Mouse (Mus musculus): ENCODE data around the gene Mpig6b. TPM values are rescaled to one million over a fixed set of nuclear protein-coding genes. Genes with fewer than 3 reads are reported as not detected.
"Not testable (repeated sequence)": the region's sequence is repeated elsewhere in the genome, so short reads cannot be mapped to it uniquely, and the experiment has no call there.

Gene Mpig6b
- polyA plus RNA-seq, 1 experiment from 2014 or later, result 1.0 TPM

DNA sequence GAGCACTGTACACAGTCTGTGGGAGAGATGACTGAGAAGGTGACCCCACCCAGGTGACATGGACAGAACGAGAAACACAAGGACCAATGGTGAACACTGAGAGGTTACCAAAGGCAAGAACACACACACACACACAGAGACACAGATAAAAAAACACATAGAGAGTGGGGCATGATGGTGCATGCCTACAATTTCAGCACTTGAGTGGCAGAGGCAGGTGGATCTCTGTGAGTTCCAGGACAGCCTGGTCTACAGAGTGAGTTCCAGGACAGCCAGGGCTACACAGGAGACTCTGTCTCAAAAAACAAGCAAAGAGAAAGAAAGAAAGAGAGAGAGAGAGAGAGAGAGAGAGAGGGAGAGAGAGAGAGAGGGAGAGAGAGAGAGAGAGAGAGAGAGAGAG is 32.3 kb downstream of the Mpig6b start:
- 70% methylated on average over 1 of the region's 1 CpGs for WGBS
- DNase-seq (ENCODE audit: low spot score); H3K36me3 ChIP-seq; H3K27me3 ChIP-seq (ENCODE audit: insufficient read depth, poor library complexity, severe bottlenecking); H3K4me3 ChIP-seq; H3K9me3 ChIP-seq; H3K27ac ChIP-seq: not testable (repeated sequence)
- H3K4me1 ChIP-seq, result peaks cover 19% of the 10 kb centered on the region

- Histone ChIP-seq H3K27me3 (ENCODE audit: insufficient read depth, poor library complexity, severe bottlenecking) (peaks cover 7% of the 10 kb centered on the region; the same call in 1 of the 2 replicates), H3K36me3 (no peaks in the 10 kb centered on the region), H3K4me3 (no peak overlapping the region), H3K4me1 (peaks cover 24% of the 10 kb centered on the region), H3K27ac (no peak overlapping the region), H3K9me3 (no peaks in the 10 kb centered on the region)
- no peak for DNase-seq (ENCODE audit: low spot score)
- WGBS, result 64% methylated on average over 8 of the region's 8 CpGs
Measured at GRCm38 (mm10) chr17:35032323-35032870, 33.6 kb downstream of the Mpig6b start.

DNA sequence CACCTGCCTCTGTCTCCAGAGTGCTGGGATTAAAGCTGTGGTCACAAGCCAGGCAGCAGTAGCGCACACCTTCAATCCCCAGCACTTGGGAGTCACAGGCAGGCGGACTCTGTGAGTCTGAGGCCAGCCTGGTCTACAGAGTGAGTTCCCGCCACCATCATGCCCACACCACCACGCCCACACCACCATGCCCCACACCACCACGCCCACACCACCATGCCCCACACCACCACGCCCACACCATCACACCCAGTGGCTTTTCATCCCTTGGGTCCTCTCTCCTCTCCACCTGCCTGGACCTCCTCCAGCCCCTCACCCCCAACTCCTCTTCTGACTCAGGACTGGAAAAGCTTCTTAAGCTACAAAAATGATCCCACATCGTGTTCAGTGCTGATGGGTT is 34.1 kb downstream of the Mpig6b start:
- Histone ChIP-seq H3K4me1 (peaks cover 29% of the 10 kb centered on the region), H3K4me3 (no peak overlapping the region), H3K27me3 (ENCODE audit: insufficient read depth, poor library complexity, severe bottlenecking) (peaks cover 7% of the 10 kb centered on the region; the same call in 1 of the 2 replicates), H3K36me3 (no peaks in the 10 kb centered on the region), H3K27ac (no peak overlapping the region), H3K9me3 (no peaks in the 10 kb centered on the region)
- DNase-seq (ENCODE audit: low spot score), result no peak
- 75% methylated on average over 7 of the region's 7 CpGs for WGBS

GRCm38 (mm10) chr17:35031272-35031671 is 34.7 kb downstream of the Mpig6b start:
- H3K4me1 ChIP-seq, result peaks cover 34% of the 10 kb centered on the region
- no peak overlapping the region for H3K27ac ChIP-seq
- WGBS, result 88% methylated on average over 11 of the region's 11 CpGs
- peaks cover 7% of the 10 kb centered on the region; the same call in 1 of the 2 replicates for H3K27me3 ChIP-seq (ENCODE audit: insufficient read depth, poor library complexity, severe bottlenecking)
- H3K4me3 ChIP-seq, result no peak overlapping the region
- no peak for DNase-seq (ENCODE audit: low spot score)
- no peaks in the 10 kb centered on the region for H3K36me3 ChIP-seq
- no peaks in the 10 kb centered on the region for H3K9me3 ChIP-seq

DNA sequence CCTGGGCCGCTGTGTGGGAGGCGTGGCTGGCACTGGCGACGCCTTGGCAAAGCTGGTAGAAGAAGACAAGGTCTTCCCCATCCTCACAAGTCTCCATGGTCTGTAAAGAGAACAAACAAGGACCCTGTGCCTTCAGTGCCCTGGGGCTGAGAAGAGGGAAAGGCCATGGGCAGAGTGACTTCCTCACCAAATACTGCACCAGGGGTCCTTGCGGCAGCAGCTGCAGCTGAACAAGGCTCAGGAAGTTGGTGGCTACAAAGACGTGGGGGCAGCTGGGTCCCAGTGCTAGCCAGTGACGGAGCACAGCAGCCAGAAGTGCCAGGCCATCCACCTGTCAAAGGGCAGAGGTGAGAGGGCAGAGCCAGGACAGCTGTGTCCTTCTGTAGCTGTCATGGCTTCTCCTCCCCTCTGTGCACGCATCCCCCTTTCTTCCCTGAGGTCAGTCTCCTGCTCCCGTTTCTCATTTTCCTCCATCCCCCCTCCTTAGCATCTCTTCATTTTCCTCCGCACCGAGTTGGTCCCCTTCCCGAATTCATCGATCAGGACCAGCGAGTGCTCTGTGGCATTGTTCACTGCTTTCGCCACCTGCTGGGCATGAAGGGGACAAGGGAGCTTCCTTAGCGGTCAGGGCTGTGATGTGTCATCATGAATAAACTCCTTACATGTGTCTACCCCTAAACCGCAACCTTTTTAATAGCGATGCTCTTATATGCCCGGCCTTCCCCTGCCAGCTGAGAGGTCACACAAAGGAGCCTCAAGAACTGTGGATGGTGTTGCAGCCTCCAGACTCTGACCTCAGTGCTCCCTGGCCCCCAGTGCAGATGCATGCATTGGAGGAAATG is 36.1 kb downstream of the Mpig6b start:
- H3K4me1 ChIP-seq, result peaks cover 42% of the 10 kb centered on the region
- no peaks in the 10 kb centered on the region for H3K36me3 ChIP-seq
- H3K9me3 ChIP-seq, result no peaks in the 10 kb centered on the region
- DNase-seq (ENCODE audit: low spot score), result no peak
- peaks cover 7% of the 10 kb centered on the region; the same call in 1 of the 2 replicates for H3K27me3 ChIP-seq (ENCODE audit: insufficient read depth, poor library complexity, severe bottlenecking)
- WGBS, result 40% methylated on average over 19 of the region's 19 CpGs
- peak overlapping the region; percentile 42; the same call in 1 of the 2 replicates for H3K27ac ChIP-seq
- no peak overlapping the region for H3K4me3 ChIP-seq

DNA sequence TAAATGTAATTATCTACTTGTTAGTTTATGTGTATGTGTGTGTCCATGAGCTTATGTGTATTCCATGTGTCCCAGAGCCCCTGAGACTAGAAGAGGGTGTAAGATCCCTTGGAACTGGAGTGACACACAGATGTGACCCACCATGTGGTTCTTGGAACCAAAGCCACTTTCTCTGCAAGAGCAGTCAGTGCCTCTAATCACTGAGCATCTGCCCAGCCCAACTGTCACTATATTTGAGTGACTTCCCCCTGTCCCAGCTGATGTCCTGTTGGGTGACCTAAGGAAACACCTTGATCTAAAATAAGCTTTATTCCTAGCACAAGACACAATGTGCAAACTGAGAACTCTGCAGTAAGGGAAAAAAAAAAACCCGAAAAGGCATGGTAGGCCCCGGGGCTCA is 37.7 kb downstream of the Mpig6b start:
- H3K27me3 ChIP-seq (ENCODE audit: insufficient read depth, poor library complexity, severe bottlenecking), result peaks cover 7% of the 10 kb centered on the region; the same call in 1 of the 2 replicates
- no peaks in the 10 kb centered on the region for H3K36me3 ChIP-seq
- DNase-seq (ENCODE audit: low spot score), result no peak
- H3K4me1 ChIP-seq, result peaks cover 58% of the 10 kb centered on the region
- WGBS, result 75% methylated on average over 2 of the region's 2 CpGs
- no peaks in the 10 kb centered on the region for H3K9me3 ChIP-seq
- peak overlapping the region; percentile 23; the same call in 1 of the 2 replicates for H3K27ac ChIP-seq
- no peak overlapping the region for H3K4me3 ChIP-seq

GRCm38 (mm10) chr17:35027277-35028068 is 38.5 kb downstream of the Mpig6b start, which contains the start of gene Sapcd1:
Gene Sapcd1 (minus strand): TSS chr17:35028016.
- Histone ChIP-seq H3K4me3 (peak within 1 kb of the TSS; percentile 19), H3K36me3 (no peaks in the 10 kb centered on the region), H3K9me3 (no peaks in the 10 kb centered on the region), H3K4me1 (peaks cover 61% of the 10 kb centered on the region), H3K27ac (peak within 1 kb of the TSS; percentile 80), H3K27me3 (ENCODE audit: insufficient read depth, poor library complexity, severe bottlenecking) (peaks cover 7% of the 10 kb centered on the region; the same call in 1 of the 2 replicates)
- WGBS, result 39% methylated on average over 13 of the region's 13 CpGs
- DNase-seq (ENCODE audit: low spot score), result no peak

DNA sequence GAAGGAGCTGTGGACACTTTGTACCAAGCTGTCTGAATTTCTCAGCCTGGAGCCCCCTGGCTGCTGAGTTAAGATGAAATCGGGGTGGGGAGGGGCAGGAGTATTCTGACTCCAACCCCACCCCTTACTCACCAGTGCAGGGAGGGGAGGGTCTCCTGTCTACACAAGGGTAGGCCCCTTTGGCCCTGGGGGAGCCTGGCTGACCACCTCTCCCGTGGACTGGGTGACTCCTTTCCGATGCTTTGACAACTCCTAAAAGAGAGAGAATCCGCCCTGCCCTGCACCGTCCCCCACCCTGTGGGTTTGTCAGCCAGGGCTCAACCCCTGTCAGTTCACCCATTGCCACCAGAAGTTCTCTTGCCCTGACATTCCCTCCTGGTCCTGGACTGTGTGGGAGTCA is 39.8 kb downstream of the Mpig6b start:
- H3K4me1 ChIP-seq, result peaks cover 70% of the 10 kb centered on the region
- H3K9me3 ChIP-seq, result no peaks in the 10 kb centered on the region
- H3K27me3 ChIP-seq (ENCODE audit: insufficient read depth, poor library complexity, severe bottlenecking), result no peaks in the 10 kb centered on the region
- 80% methylated on average over 5 of the region's 5 CpGs for WGBS
- no peaks in the 10 kb centered on the region for H3K36me3 ChIP-seq
- H3K27ac ChIP-seq, result peak overlapping the region; percentile 17
- H3K4me3 ChIP-seq, result no peak overlapping the region
- DNase-seq (ENCODE audit: low spot score), result no peak

DNA sequence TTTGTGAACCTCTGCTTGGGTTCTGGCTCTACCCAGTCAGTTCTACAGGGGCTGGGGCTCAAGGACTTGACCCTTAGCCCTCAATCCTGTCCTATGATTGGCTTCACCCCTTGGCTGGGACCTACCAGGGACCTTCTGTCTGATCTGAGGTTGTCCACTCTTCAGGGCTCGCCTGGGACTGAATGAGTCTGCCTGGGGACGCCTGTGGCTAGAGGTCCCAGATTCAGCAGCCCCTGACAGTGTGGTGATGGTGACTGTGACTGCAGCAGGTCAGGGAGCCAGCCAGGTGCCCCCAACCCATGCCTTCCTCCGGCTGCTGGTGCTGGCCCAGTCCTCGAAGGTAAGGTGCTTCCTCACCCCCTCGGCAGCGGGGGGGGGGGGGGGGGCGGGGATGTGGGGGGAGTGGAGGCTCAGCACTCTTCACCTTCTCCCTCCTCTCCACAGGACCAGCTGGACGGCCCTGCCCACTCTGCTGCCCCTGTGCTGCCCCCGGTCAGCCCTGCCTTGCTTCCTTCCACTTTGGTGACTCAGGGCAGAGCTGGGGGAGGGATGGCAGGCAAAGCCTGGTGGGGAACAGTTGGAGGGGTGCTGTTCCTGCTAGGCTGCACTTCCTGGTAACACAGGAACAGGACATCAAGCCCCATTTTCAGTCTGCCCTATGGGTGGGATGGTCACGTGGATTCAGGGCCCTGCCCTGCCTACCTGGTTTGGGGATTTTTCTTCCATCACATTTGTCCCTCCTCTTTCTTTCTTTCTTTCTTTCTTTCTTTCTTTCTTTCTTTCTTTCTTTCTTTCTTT is 41.1 kb downstream of the Mpig6b start:
- 0 out of 2 replicates have a peak, but pooled peaks cover 6% of the 10 kb centered on the region for H3K27me3 ChIP-seq (ENCODE audit: insufficient read depth, poor library complexity, severe bottlenecking)
- H3K27ac ChIP-seq, result peak overlapping the region; percentile 77
- no peaks in the 10 kb centered on the region for H3K9me3 ChIP-seq
- no peak for DNase-seq (ENCODE audit: low spot score)
- no peaks in the 10 kb centered on the region for H3K36me3 ChIP-seq
- no peak overlapping the region for H3K4me3 ChIP-seq
- peaks cover 68% of the 10 kb centered on the region for H3K4me1 ChIP-seq
- 67% methylated on average over 6 of the region's 10 CpGs for WGBS

GRCm38 (mm10) chr17:35024261-35024660 is 41.7 kb downstream of the Mpig6b start:
- Histone ChIP-seq H3K9me3 (no peaks in the 10 kb centered on the region), H3K36me3 (no peaks in the 10 kb centered on the region), H3K4me1 (peaks cover 62% of the 10 kb centered on the region), H3K27me3 (ENCODE audit: insufficient read depth, poor library complexity, severe bottlenecking) (0 out of 2 replicates have a peak, but pooled peaks cover 6% of the 10 kb centered on the region), H3K27ac (peak overlapping the region; percentile 77), H3K4me3 (no peak overlapping the region)
- 65% methylated on average over 13 of the region's 13 CpGs for WGBS
- DNase-seq (ENCODE audit: low spot score), result no peak

GRCm38 (mm10) chr17:35023756-35024155 is 42.2 kb downstream of the Mpig6b start:
- no peaks in the 10 kb centered on the region for H3K36me3 ChIP-seq
- H3K9me3 ChIP-seq, result no peaks in the 10 kb centered on the region
- WGBS, result 49% methylated on average over 4 of the region's 4 CpGs
- peak overlapping the region; percentile 77 for H3K27ac ChIP-seq
- no peak for DNase-seq (ENCODE audit: low spot score)
- no peak overlapping the region; the same call in 1 of the 2 replicates for H3K4me3 ChIP-seq
- H3K27me3 ChIP-seq (ENCODE audit: insufficient read depth, poor library complexity, severe bottlenecking), result 0 out of 2 replicates have a peak, but pooled peaks cover 6% of the 10 kb centered on the region
- H3K4me1 ChIP-seq, result peaks cover 59% of the 10 kb centered on the region

DNA sequence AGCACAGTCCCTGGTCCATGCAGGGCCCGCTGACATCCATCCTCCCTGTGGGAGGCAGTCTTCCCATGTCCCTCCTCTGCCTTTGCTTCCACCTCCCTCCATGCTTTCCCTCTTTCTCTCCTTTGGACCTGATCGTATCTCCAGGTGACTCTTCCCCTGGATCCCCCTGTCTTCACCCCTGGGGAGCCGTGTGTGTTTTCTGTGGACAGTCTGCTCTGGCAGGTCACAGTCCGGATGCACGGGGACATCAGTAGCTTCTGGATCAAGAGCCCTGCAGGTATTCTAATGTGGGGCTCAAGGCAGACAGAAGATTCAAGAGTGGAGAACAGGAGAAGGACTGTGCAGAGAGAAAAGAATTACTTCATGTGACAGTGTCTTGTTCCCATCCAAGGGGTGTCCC is 42.8 kb downstream of the Mpig6b start:
- WGBS, result 87% methylated on average over 5 of the region's 5 CpGs
- no peaks in the 10 kb centered on the region for H3K36me3 ChIP-seq
- H3K4me1 ChIP-seq, result peaks cover 57% of the 10 kb centered on the region
- H3K4me3 ChIP-seq, result no peak overlapping the region
- 0 out of 2 replicates have a peak, but pooled peaks cover 6% of the 10 kb centered on the region for H3K27me3 ChIP-seq (ENCODE audit: insufficient read depth, poor library complexity, severe bottlenecking)
- peak overlapping the region; percentile 77 for H3K27ac ChIP-seq
- no peak for DNase-seq (ENCODE audit: low spot score)
- no peaks in the 10 kb centered on the region for H3K9me3 ChIP-seq
